Mouse (Mus musculus) macrophage (primary cell): ENCODE results near the gene Gm12355. TPM values are rescaled to one million over a fixed set of nuclear protein-coding genes. Genes with fewer than 3 reads are reported as not detected.
"Not testable (repeated sequence)": the region's sequence is repeated elsewhere in the genome, so short reads cannot be mapped to it uniquely, and the experiment has no call there.

Experiments
- H3K27ac ChIP-seq: fragments of 350-480 bp; formaldehyde crosslinking; 2 replicates; pipeline ENCODE4 v1.9.0; 2021
- H3K36me3 ChIP-seq: fragments of 350-480 bp; formaldehyde crosslinking; 2 replicates; pipeline ENCODE4 v1.9.0; 2021; ENCODE audit errors: inconsistent target
- H3K4me3 ChIP-seq: fragments of 350-480 bp; formaldehyde crosslinking; 2 replicates; pipeline ENCODE4 v1.9.0; 2021; ENCODE audit errors: inconsistent target
- H3K79me2 ChIP-seq: fragments of 350-480 bp; formaldehyde crosslinking; 2 replicates; pipeline ENCODE4 v1.9.0; 2021; ENCODE audit errors: inconsistent target
- WGBS: methylation state at CpG from one replicate; pipeline ENCODE4 v1.1.7; 2026; ENCODE audit warnings: inconsistent platforms; ENCODE audit not compliant: missing documents; 5-methylcytosine and 5-hydroxymethylcytosine counted together
- polyA plus RNA-seq: library from polyadenylated mRNA; stranded (reverse); fragments of 250-400 nt; gene quantifications from 3 replicates; pipeline ENCODE4 v1.2.4, GENCODE M21; 2018; ENCODE audit warnings: inconsistent platforms
- total RNA-seq, 78 experiments: library from RNA; depleted of rRNA; stranded (reverse); fragments of 250-400 nt; gene quantifications; 1 replicate in 9 of 78; 2 replicates in 24 of 78; 3 replicates in 43 of 78; 4 replicates in 2 of 78; pipeline ENCODE4 v1.2.4; 2018; ENCODE audit warnings: inconsistent platforms in 56 of 78

Gene Gm12355
- 1 to 10 TPM in 2 of 26 experiments, under 1 TPM in 6, not detected in 18; 0.69 to 1.2 (median 0.83) TPM for total RNA-seq (2018; cell fraction: chromatin; rRNA removed)
- total RNA-seq (2018; cell fraction: cytosol; rRNA removed) = under 1 TPM in 18 of 26 experiments, not detected in 8; 0.11 to 0.68 (median 0.21) TPM
- under 1 TPM in 2 of 26 experiments, not detected in 24; 0.36 to 0.62 TPM for total RNA-seq (2018; cell fraction: nucleus; rRNA removed)
- 0.68 TPM in 1 of 3 replicates, not detected in the others for polyA plus RNA-seq

- no peak within 1 kb of the TSS for H3K27ac ChIP-seq
- H3K79me2 ChIP-seq = no peaks in the 10 kb centered on the region
- no peak within 1 kb of the TSS for H3K4me3 ChIP-seq
- H3K36me3 ChIP-seq = no peaks in the 10 kb centered on the region
- WGBS = 91% methylated on average over 10 of the region's 10 CpGs
Observed at GRCm38 (mm10) chr11:98625611-98626410, at the start of gene Gm12355, which contains the start of gene Gsdma3. Gene Gm12355 (minus strand): TSS chr11:98625661. Gene Gsdma3 (plus strand): TSS chr11:98626360.

- H3K79me2 ChIP-seq, H3K27ac ChIP-seq, H3K4me3 ChIP-seq, H3K36me3 ChIP-seq: not testable (repeated sequence)
- 3% methylated on average over 3 of the region's 7 CpGs for WGBS
Observed at GRCm38 (mm10) chr11:98673136-98673535, 47.7 kb upstream of the Gm12355 start.

- no peak overlapping the region for H3K4me3 ChIP-seq
- 57% methylated on average over 5 of the region's 5 CpGs for WGBS
- no peaks in the 10 kb centered on the region for H3K36me3 ChIP-seq
- H3K27ac ChIP-seq = no peak overlapping the region
- no peaks in the 10 kb centered on the region for H3K79me2 ChIP-seq
Observed at GRCm38 (mm10) chr11:98672482-98672881, 47.0 kb upstream of the Gm12355 start.

DNA sequence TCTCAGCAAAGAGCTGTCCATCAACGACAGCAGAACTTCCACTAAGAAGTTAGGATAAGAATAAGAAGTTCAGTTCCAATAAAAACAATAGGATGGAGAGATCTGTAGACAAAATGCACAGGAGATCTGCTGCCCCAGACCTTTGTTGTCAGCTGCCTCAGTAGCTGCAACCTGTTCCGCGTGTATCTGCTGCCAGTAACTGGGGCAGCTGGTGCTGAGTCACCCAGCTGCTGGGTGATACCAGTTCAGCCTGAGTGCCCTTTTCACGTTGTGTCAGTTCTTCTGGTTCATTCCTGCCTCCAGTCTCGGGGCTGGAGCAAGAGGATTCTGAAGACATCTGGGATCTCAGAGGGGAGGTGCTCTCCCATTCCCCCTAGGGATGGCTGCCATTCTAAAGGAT is 46.4 kb upstream of the Gm12355 start:
- Histone ChIP-seq H3K27ac (no peak overlapping the region), H3K4me3 (no peak overlapping the region), H3K36me3 (no peaks in the 10 kb centered on the region), H3K79me2 (no peaks in the 10 kb centered on the region)
- WGBS = 18% methylated on average over 5 of the region's 5 CpGs

GRCm38 (mm10) chr11:98671284-98671815 is 45.9 kb upstream of the Gm12355 start:
- no peak overlapping the region for H3K27ac ChIP-seq
- no peaks in the 10 kb centered on the region for H3K79me2 ChIP-seq
- H3K36me3 ChIP-seq = no peaks in the 10 kb centered on the region
- H3K4me3 ChIP-seq = no peak overlapping the region
- WGBS = 96% methylated on average over 3 of the region's 3 CpGs

DNA sequence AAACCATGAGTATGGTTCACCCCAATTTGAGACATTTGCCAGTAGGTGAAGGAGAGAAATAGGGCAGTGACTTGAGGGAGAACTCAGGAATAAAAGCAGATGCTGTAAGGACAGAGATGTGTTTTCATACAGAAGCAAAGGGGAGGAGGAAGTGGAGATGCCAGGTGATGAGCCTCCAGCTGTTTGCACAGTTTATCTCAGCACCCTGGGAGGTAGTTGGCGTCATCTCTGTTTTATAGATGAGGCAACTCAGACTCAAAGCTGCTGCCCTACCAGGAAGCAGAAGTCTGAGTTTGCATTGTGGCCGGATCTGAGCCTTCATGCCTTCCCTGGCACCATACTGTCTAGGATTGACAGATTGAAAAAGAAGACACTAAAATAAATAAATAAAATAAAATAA is 43.5 kb upstream of the Gm12355 start:
- H3K79me2 ChIP-seq = no peaks in the 10 kb centered on the region
- WGBS = 24% methylated on average over 2 of the region's 2 CpGs
- no peak overlapping the region for H3K4me3 ChIP-seq
- H3K36me3 ChIP-seq = no peaks in the 10 kb centered on the region
- no peak overlapping the region for H3K27ac ChIP-seq

GRCm38 (mm10) chr11:98664091-98664490 is 38.6 kb upstream of the Gm12355 start, which contains the start of gene Gsdma:
Gene Gsdma (plus strand): TSS chr11:98664351.
- H3K27ac ChIP-seq = no peak within 1 kb of the TSS
- 60% methylated on average over 4 of the region's 4 CpGs for WGBS
- no peaks in the 10 kb centered on the region for H3K79me2 ChIP-seq
- no peak within 1 kb of the TSS for H3K4me3 ChIP-seq
- no peaks in the 10 kb centered on the region for H3K36me3 ChIP-seq

DNA sequence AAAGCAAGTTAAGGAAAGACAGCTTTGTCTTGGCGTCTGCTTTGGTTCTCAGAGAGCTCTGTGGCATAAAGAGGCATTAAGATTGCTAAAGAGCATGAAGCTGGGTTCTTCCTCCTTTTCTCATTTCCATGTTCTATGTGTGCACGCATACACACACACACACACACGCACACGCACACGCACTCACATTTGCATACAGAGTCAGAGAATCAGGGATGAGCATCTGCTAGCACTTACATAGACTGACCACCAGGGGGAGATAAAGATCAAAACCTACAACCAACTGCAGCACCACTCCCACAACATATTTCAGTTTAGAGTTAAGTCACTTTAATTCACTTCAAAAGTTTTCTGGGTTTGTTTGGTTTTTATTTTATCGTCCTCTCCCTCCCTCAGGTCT is 35.1 kb upstream of the Gm12355 start:
- WGBS = 0% methylated on average over 5 of the region's 6 CpGs
- Histone ChIP-seq H3K79me2 (no peaks in the 10 kb centered on the region), H3K27ac (no peak overlapping the region), H3K36me3 (no peaks in the 10 kb centered on the region), H3K4me3 (no peak overlapping the region)

- H3K79me2 ChIP-seq, H3K27ac ChIP-seq, H3K36me3 ChIP-seq, H3K4me3 ChIP-seq: not testable (repeated sequence)
- WGBS = 10% methylated on average over 5 of the region's 7 CpGs
Observed at GRCm38 (mm10) chr11:98655076-98655475, 29.6 kb upstream of the Gm12355 start.

- Histone ChIP-seq H3K27ac (no peak within 1 kb of the TSS), H3K36me3 (no peaks in the 10 kb centered on the region), H3K4me3 (no peak within 1 kb of the TSS), H3K79me2 (no peaks in the 10 kb centered on the region)
- WGBS = 80% methylated on average over 2 of the region's 2 CpGs
Observed at GRCm38 (mm10) chr11:98646459-98646858, 21.0 kb upstream of the Gm12355 start, which contains the start of gene Gsdma2. Gene Gsdma2 (plus strand): TSS chr11:98646759.

DNA sequence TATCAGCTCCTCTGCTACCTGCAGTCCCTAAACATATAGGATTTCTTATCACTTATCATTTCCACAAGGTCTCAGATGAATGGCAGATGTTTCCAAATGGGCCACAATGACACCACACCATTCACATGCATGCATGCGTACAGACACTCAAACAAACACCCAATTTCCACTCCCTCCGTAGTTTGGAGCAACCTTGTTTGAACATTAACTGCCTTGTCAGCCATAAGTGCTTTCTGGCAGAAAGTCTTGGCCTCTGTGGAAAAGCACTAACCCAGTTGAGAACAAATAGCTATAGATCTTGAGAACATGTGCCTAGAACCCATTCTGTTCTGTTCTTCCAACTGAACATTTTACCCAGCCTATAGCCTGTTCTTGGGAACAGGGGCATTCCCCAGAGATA is 20.5 kb upstream of the Gm12355 start:
- no peak overlapping the region for H3K4me3 ChIP-seq

GRCm38 (mm10) chr11:98644757-98645156 is 19.3 kb upstream of the Gm12355 start:
- H3K27ac ChIP-seq = no peak overlapping the region
- no peak overlapping the region for H3K4me3 ChIP-seq
- H3K79me2 ChIP-seq = no peaks in the 10 kb centered on the region
- no peaks in the 10 kb centered on the region for H3K36me3 ChIP-seq
- WGBS = 91% methylated on average over 3 of the region's 3 CpGs

More for the DNA sequence above, 20.5 kb upstream of the Gm12355 start:
- H3K79me2 ChIP-seq = no peaks in the 10 kb centered on the region
- WGBS = 75% methylated on average over 2 of the region's 2 CpGs
- H3K36me3 ChIP-seq = no peaks in the 10 kb centered on the region
- no peak overlapping the region for H3K27ac ChIP-seq

DNA sequence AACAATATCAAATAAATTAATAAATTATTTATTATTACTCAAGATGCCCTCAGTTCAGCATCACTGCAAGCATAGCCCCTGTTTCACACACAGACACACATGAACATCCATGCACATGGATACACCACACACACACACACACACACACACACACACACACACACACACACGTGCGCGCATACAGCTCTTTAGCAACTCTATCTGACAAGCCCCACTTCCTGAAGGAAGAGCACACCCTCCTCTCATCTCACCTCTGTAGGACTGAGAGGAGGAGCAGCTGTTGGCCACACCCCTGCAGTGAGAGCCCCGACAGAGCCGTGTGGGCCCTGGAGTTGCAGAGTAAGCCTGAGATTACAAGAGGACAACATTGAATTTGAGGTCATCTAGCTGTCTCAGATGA is 14.6 kb upstream of the Gm12355 start:
- Histone ChIP-seq H3K36me3 (no peaks in the 10 kb centered on the region), H3K79me2 (no peaks in the 10 kb centered on the region), H3K4me3 (no peak overlapping the region), H3K27ac (no peak overlapping the region)
- WGBS = 31% methylated on average over 2 of the region's 5 CpGs

GRCm38 (mm10) chr11:98637501-98637900 is 12.0 kb upstream of the Gm12355 start:
- Histone ChIP-seq H3K36me3 (no peaks in the 10 kb centered on the region), H3K79me2 (no peaks in the 10 kb centered on the region), H3K4me3 (no peak overlapping the region), H3K27ac (no peak overlapping the region)
- 67% methylated on average over 1 of the region's 1 CpGs for WGBS
